ENCODE assay signal across 9 mouse cellular contexts in the genomic region with DNA sequence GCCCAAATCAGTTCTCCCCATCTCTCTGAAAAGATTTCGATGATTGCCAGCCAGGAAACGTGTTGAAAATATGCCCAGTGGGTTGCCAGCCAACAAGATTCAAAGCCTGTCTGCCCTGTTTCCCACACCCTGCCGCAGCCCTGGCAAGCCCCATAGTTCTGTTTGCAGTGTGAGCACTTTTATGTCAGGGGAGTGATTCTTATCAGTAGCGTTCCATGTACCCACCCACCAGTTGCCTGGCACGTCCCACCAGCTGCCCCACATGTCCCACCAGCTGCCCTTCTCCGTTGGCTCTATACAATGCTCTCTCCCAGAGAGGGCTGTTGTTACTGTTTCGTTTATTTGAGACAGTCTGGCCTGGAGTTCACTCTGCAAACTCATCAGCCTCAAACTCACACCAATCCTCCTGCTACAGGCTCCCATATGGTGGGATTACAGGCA. TPM values are rescaled to one million over a fixed set of nuclear protein-coding genes. Genes with fewer than 3 reads are reported as not detected.
A peak's percentile ranks its signal among the peaks of the same experiment; 100 is the strongest.
DNase-seq lines count a peak whose midpoint lies in the region; ATAC-seq lines count a peak whose summit lies in the region.
"Had no signal": no experiment of that assay in that cellular context is flagged by ENCODE, and none has a peak within 500 bp of the region (broad histone marks: within the 10 kb centered on the region; RNA-seq: fewer than 3 reads in every experiment).

No protein-coding gene starts in this region.

- H3K4me1 ChIP-seq in megakaryocyte, embryonic 14.5 days = peaks cover 61% of the 10 kb centered on the region
- peaks cover 21% of the 10 kb centered on the region for H3K4me1 ChIP-seq in neural tube, embryonic 15.5 days

- H3K4me3 ChIP-seq in megakaryocyte, embryonic 14.5 days (replicated peaks) = peak overlapping the region; percentile 70
- H3K4me3 ChIP-seq in neural tube, embryonic 15.5 days (replicated peaks) = no peak overlapping the region
- H3K4me3 ChIP-seq: liver, embryonic 13.5 days had no signal

- H3K27ac ChIP-seq in neural tube, embryonic 15.5 days (replicated peaks) = no peak overlapping the region
- H3K27ac ChIP-seq: liver, embryonic 13.5 days had no signal

- H3K27me3 ChIP-seq in megakaryocyte, embryonic 14.5 days (replicated peaks) = peaks cover 4% of the 10 kb centered on the region
- 0 out of 2 replicates have a peak, but pooled peaks cover 5% of the 10 kb centered on the region for H3K27me3 ChIP-seq in neural tube, embryonic 15.5 days (replicated peaks)

- H3K9me3 ChIP-seq in megakaryocyte, embryonic 14.5 days = no peaks in the 10 kb centered on the region
- H3K9me3 ChIP-seq in neural tube, embryonic 15.5 days (replicated peaks) = no peaks in the 10 kb centered on the region
- H3K9me3 ChIP-seq: liver, embryonic 13.5 days had no signal

- DNase-seq in cerebellum, postnatal 14 days = peak; percentile 86 to 87
- peak; percentile 27 for DNase-seq in kidney, adult 18-20 months
- DNase-seq in liver = peak; percentile 18
- DNase-seq in urinary bladder, postnatal 4 days (ENCODE audit: low spot score in 2 of 2) = peak; percentile 39 to 60
- DNase-seq: liver, embryonic 13.5 days had no signal

- no peaks in the 10 kb centered on the region for H3K36me3 ChIP-seq in megakaryocyte, embryonic 14.5 days (replicated peaks; ENCODE audit: low read length)
- no peaks in the 10 kb centered on the region for H3K36me3 ChIP-seq in neural tube, embryonic 15.5 days
- H3K36me3 ChIP-seq: liver, embryonic 13.5 days had no signal

- ATAC-seq in megakaryocyte, adult 5-6 weeks (ENCODE audit: poor library complexity, severe bottlenecking) = no peak
- ATAC-seq in neural tube, embryonic 15.5 days (ENCODE audit: low FRiP score) = peak; percentile 52; the same call in 1 of the 2 replicates
- no peak for ATAC-seq in erythroblast, adult 5-6 weeks (replicated peaks; ENCODE audit: low FRiP score, poor library complexity, severe bottlenecking)

- no peak overlapping the region for H3K9ac ChIP-seq in neural tube, embryonic 15.5 days (replicated peaks)
- H3K9ac ChIP-seq: liver, embryonic 13.5 days had no signal

- WGBS in neural tube, embryonic 15.5 days = 37% methylated on average over 7 of the region's 7 CpGs

- H3K4me2 ChIP-seq in neural tube, embryonic 15.5 days = no peak overlapping the region
- H3K4me2 ChIP-seq: liver, embryonic 13.5 days had no signal

RNA-seq across cellular contexts. Expression of gene Lgals3, which starts 0.7 kb away (rescaled TPM):
- polyA plus RNA-seq in megakaryocyte, embryonic 14.5 days (2012; ENCODE audit: insufficient read depth, low replicate concordance) = 566 and 781 TPM in 2 replicates
- total RNA-seq in megakaryocyte, adult 5-6 weeks (2015) = 1,575 and 1,670 TPM in 2 replicates
- 496 and 508 TPM in 2 replicates for total RNA-seq in megakaryocyte, adult 5-6 weeks (2017)
- polyA plus RNA-seq in neural tube, embryonic 15.5 days (2015; fragmentation: Nextera tagmentation; extraction: Ambion mirVana) = 5.0 and 9.7 TPM in 2 replicates
- 100 and 159 TPM in 2 replicates for total RNA-seq in erythroblast, adult 5-6 weeks (2015; ENCODE audit: low replicate concordance)
- 45.4 and 53.7 TPM in 2 replicates for total RNA-seq in erythroblast, adult 5-6 weeks (2017; ENCODE audit: low replicate concordance)

RNA-seq across cellular contexts. Expression of gene Dlgap5, which starts 51.3 kb away (rescaled TPM):
- polyA plus RNA-seq in megakaryocyte, embryonic 14.5 days (2012; ENCODE audit: insufficient read depth, low replicate concordance) = 4.1 and 11.0 TPM in 2 replicates
- 55.8 and 59.1 TPM in 2 replicates for total RNA-seq in megakaryocyte, adult 5-6 weeks (2015)
- 98.6 and 105 TPM in 2 replicates for total RNA-seq in megakaryocyte, adult 5-6 weeks (2017)
- 4.4 and 15.3 TPM in 2 replicates for polyA plus RNA-seq in neural tube, embryonic 15.5 days (2015; fragmentation: Nextera tagmentation; extraction: Ambion mirVana)
- 42.8 and 49.2 TPM in 2 replicates for total RNA-seq in erythroblast, adult 5-6 weeks (2015; ENCODE audit: low replicate concordance)
- total RNA-seq in erythroblast, adult 5-6 weeks (2017; ENCODE audit: low replicate concordance) = 64.0 and 79.3 TPM in 2 replicates

Comparison
In these comparisons a context has a peak if more than half of its experiments do, and no peak if none do; other contexts are left out.
1. DNase-seq: peak in every context shown above with its lines; median percentile 86 in cerebellum, postnatal 14 days; 50 in urinary bladder, postnatal 4 days; 27 in kidney, adult 18-20 months; 18 in liver.